Comparison of ENCODE assay signal across 8 mouse cellular contexts in the genomic region with DNA sequence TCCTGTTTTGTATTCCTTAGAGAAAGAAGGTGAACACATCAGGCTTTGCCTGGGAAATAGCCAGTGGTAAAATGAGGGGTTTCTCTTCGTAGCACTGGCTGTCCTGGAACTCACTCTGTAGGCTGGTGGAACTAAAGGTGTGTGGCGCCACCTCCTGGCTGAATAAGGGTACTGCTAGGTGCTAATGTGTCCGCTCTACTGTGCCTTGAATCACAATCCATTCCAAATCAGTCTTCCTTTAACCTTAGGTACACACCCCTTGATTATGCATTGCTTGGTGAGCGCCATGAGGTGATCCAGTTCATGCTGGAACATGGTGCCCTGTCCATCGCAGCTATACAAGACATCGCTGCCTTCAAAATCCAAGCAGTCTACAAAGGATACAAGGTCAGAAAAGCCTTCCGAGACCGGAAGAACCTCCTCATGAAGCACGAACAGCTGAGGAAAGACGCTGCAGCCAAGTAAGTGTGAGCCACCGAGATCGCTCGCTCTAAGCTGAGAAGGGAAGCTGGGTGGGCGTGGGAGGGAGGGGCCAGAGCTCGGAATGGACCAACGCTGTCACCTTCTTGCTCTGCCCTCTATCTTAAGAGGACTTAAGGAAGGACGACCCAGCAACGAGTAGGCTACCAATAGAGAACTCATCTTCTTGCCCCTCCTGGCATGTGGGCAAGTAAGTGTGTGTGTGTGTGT.
DNase-seq lines count a peak whose midpoint lies in the region; ATAC-seq and TF ChIP-seq lines count a peak whose summit lies in the region.

No protein-coding gene starts in this region.

- H3ac ChIP-seq in C2C12 (ENCODE audit: control insufficient read depth, insufficient read length, low read depth) = no peak overlapping the region

- 0 out of 2 replicates have a peak overlapping the region, but pooled peaks have one; percentile 25 for H3K9ac ChIP-seq in heart, embryonic 12.5 days
- no peak overlapping the region for H3K9ac ChIP-seq in kidney, postnatal 0 days (ENCODE audit: low read depth, low read length)
- no peak overlapping the region for H3K9ac ChIP-seq in liver, embryonic 14.5 days (replicated peaks)
- H3K9ac ChIP-seq in neural tube, embryonic 12.5 days = no peak overlapping the region

- no peak for ATAC-seq in heart, embryonic 12.5 days (ENCODE audit: insufficient number of reproducible peaks, low FRiP score)
- ATAC-seq in kidney, postnatal 0 days (replicated peaks; ENCODE audit: low FRiP score, low read depth) = peak; percentile 54; the same call in 1 of the 2 replicates
- peak; percentile 59; the same call in 1 of the 2 replicates for ATAC-seq in liver, embryonic 14.5 days (ENCODE audit: insufficient read depth)
- ATAC-seq in neural tube, embryonic 12.5 days (ENCODE audit: low FRiP score, low read depth) = peak; percentile 56

- peak; percentile 57 to 90 for DNase-seq in adrenal gland, adult (ENCODE audit: inconsistent age in 2 of 2, low spot score in 1 of 2)
- DNase-seq in embryonic facial prominence, embryonic 10.5 days (ENCODE audit: low spot score) = peak; percentile 69
- DNase-seq in kidney, postnatal 0 days (ENCODE audit: low spot score) = peak; percentile 67
- DNase-seq in liver, embryonic 14.5 days (ENCODE audit: low read depth in 3 of 3, low spot score in 3 of 3) = peak; percentile 26 to 36 (median 28)
- DNase-seq in testis, postnatal 14 days (ENCODE audit: low spot score) = peak; percentile 31

- peak overlapping the region; percentile 56 for H3K4me2 ChIP-seq in heart, embryonic 12.5 days
- peak overlapping the region; percentile 15; the same call in 1 of the 2 replicates for H3K4me2 ChIP-seq in kidney, postnatal 0 days (ENCODE audit: low read length)
- H3K4me2 ChIP-seq in liver, embryonic 14.5 days (ENCODE audit: low read depth) = peak overlapping the region; percentile 24; the same call in 1 of the 2 replicates
- 0 out of 2 replicates have a peak overlapping the region, but pooled peaks have one; percentile 16 for H3K4me2 ChIP-seq in neural tube, embryonic 12.5 days (replicated peaks)

- H3K9me3 ChIP-seq in embryonic facial prominence, embryonic 10.5 days = no peaks in the 10 kb centered on the region
- H3K9me3 ChIP-seq in heart, embryonic 12.5 days (replicated peaks) = no peaks in the 10 kb centered on the region
- H3K9me3 ChIP-seq in kidney, postnatal 0 days (replicated peaks; ENCODE audit: low read length) = no peaks in the 10 kb centered on the region
- no peaks in the 10 kb centered on the region for H3K9me3 ChIP-seq in liver, embryonic 14.5 days (ENCODE audit: control insufficient read depth, low read length)
- H3K9me3 ChIP-seq in neural tube, embryonic 12.5 days = no peaks in the 10 kb centered on the region

- peak; percentile 71 for TF ChIP-seq CTCF in C2C12 (IDR thresholded peaks at IDR 0.05; ENCODE audit: control insufficient read depth, insufficient read depth, insufficient read length)
- peak; percentile 87 for TF ChIP-seq CTCF in kidney, postnatal 0 days (IDR thresholded peaks at IDR 0.05; ENCODE audit: low read depth)
- TF ChIP-seq CTCF in liver, embryonic 14.5 days (IDR thresholded peaks at IDR 0.05; ENCODE audit: low read depth) = peak; percentile 94

- no peaks in the 10 kb centered on the region for H3K79me2 ChIP-seq in C2C12 (ENCODE audit: control insufficient read depth, insufficient read depth)

- TF ChIP-seq EP300 in liver, embryonic 14.5 days (IDR thresholded peaks at IDR 0.05; ENCODE audit: low read depth) = no peak

- 45% methylated on average over 18 of the region's 18 CpGs for WGBS in embryonic facial prominence, embryonic 10.5 days
- 26% methylated on average over 18 of the region's 18 CpGs for WGBS in heart, embryonic 12.5 days
- WGBS in kidney, postnatal 0 days = 45% methylated on average over 18 of the region's 18 CpGs
- 39% methylated on average over 18 of the region's 18 CpGs for WGBS in liver, embryonic 14.5 days (ENCODE audit: insufficient replicate concordance)
- 46% methylated on average over 18 of the region's 18 CpGs for WGBS in neural tube, embryonic 12.5 days

- H3K27me3 ChIP-seq in C2C12 (ENCODE audit: control insufficient read depth, insufficient read depth, insufficient read length) = no peaks in the 10 kb centered on the region
- H3K27me3 ChIP-seq in embryonic facial prominence, embryonic 10.5 days (replicated peaks; ENCODE audit: low read depth, poor library complexity, severe bottlenecking) = no peaks in the 10 kb centered on the region
- no peaks in the 10 kb centered on the region for H3K27me3 ChIP-seq in heart, embryonic 12.5 days (replicated peaks)
- H3K27me3 ChIP-seq in kidney, postnatal 0 days (ENCODE audit: insufficient read depth, low read length) = no peaks in the 10 kb centered on the region
- H3K27me3 ChIP-seq in liver, embryonic 14.5 days (ENCODE audit: control insufficient read depth, insufficient read depth, low read length) = no peaks in the 10 kb centered on the region
- no peaks in the 10 kb centered on the region for H3K27me3 ChIP-seq in neural tube, embryonic 12.5 days (replicated peaks)

- 0 out of 2 replicates have a peak, but pooled peaks cover 2% of the 10 kb centered on the region for H3K4me1 ChIP-seq in embryonic facial prominence, embryonic 10.5 days
- H3K4me1 ChIP-seq in heart, embryonic 12.5 days (replicated peaks) = peaks cover 21% of the 10 kb centered on the region; the same call in 1 of the 2 replicates
- H3K4me1 ChIP-seq in kidney, postnatal 0 days (replicated peaks; ENCODE audit: insufficient read depth, low read length) = no peaks in the 10 kb centered on the region
- H3K4me1 ChIP-seq in liver, embryonic 14.5 days (replicated peaks; ENCODE audit: control insufficient read depth in 2 of 2, insufficient read depth in 2 of 2, low read length in 1 of 2) = no peaks in the 10 kb centered on the region
- H3K4me1 ChIP-seq in neural tube, embryonic 12.5 days = no peaks in the 10 kb centered on the region; the same call in 1 of the 2 replicates

- no peaks in the 10 kb centered on the region for H3K36me3 ChIP-seq in C2C12 (ENCODE audit: control insufficient read depth, insufficient read depth)
- H3K36me3 ChIP-seq in embryonic facial prominence, embryonic 10.5 days (replicated peaks) = no peaks in the 10 kb centered on the region
- no peaks in the 10 kb centered on the region for H3K36me3 ChIP-seq in heart, embryonic 12.5 days
- H3K36me3 ChIP-seq in kidney, postnatal 0 days (ENCODE audit: insufficient read depth, low read length) = no peaks in the 10 kb centered on the region
- no peaks in the 10 kb centered on the region for H3K36me3 ChIP-seq in liver, embryonic 14.5 days (replicated peaks; ENCODE audit: control insufficient read depth, insufficient read depth, low read depth)
- no peaks in the 10 kb centered on the region for H3K36me3 ChIP-seq in neural tube, embryonic 12.5 days

- H3K79me3 ChIP-seq in C2C12 (ENCODE audit: low read depth) = no peaks in the 10 kb centered on the region

- H3K4me3 ChIP-seq in C2C12 (ENCODE audit: insufficient read depth, poor library complexity, severe bottlenecking) = no peak overlapping the region
- H3K4me3 ChIP-seq in embryonic facial prominence, embryonic 10.5 days = peak overlapping the region; percentile 11; the same call in 1 of the 2 replicates
- peak overlapping the region; percentile 29 for H3K4me3 ChIP-seq in heart, embryonic 12.5 days
- no peak overlapping the region for H3K4me3 ChIP-seq in kidney, postnatal 0 days (replicated peaks; ENCODE audit: low read depth, low read length)
- H3K4me3 ChIP-seq in liver, embryonic 14.5 days (ENCODE audit: insufficient read depth in 1 of 2, low read depth in 2 of 2, low read length in 2 of 2) = peak overlapping the region in 1 of 2 experiments; percentile 16; a peak in 1 of 4 replicates
- no peak overlapping the region for H3K4me3 ChIP-seq in neural tube, embryonic 12.5 days

- no peak overlapping the region for H3K27ac ChIP-seq in embryonic facial prominence, embryonic 10.5 days (replicated peaks)
- no peak overlapping the region for H3K27ac ChIP-seq in heart, embryonic 12.5 days (ENCODE audit: poor library complexity, severe bottlenecking)
- H3K27ac ChIP-seq in kidney, postnatal 0 days = no peak overlapping the region
- no peak overlapping the region for H3K27ac ChIP-seq in liver, embryonic 14.5 days
- H3K27ac ChIP-seq in neural tube, embryonic 12.5 days = no peak overlapping the region

TF ChIP-seq in C2C12, 6 proteins besides CTCF, POLR2A, EP300 and RAD21:
- TF ChIP-seq MYOD1 (IDR thresholded peaks at IDR 0.05; ENCODE audit: control insufficient read depth, insufficient read length, low read depth) (no peak), MYOG (IDR thresholded peaks at IDR 0.05; ENCODE audit: control insufficient read depth, extremely low read depth, insufficient read length) (no peak), CEBPB (IDR thresholded peaks at IDR 0.05; ENCODE audit: low read depth) (no peak), FOSL1 (IDR thresholded peaks at IDR 0.05; ENCODE audit: insufficient read depth, low read length, poor library complexity, severe bottlenecking) (no peak), USF1 (IDR thresholded peaks at IDR 0.05; ENCODE audit: low read depth) (no peak), MAX (IDR thresholded peaks at IDR 0.05) (no peak)

Comparison
In these comparisons a context has a peak if more than half of its experiments do, and no peak if none do; other contexts are left out.
1. H3K4me3 ChIP-seq: peak in embryonic facial prominence, embryonic 10.5 days (single experiment) and heart, embryonic 12.5 days (single experiment); none in C2C12 (single experiment), kidney, postnatal 0 days (single experiment) and neural tube, embryonic 12.5 days (single experiment).
2. Peak in every context shown above with its lines, with median percentiles within 50 percentile points of each other: CTCF ChIP-seq, DNase-seq and H3K4me2 ChIP-seq.